Comparison of ENCODE assay signal across 8 mouse cellular contexts in the genomic region with DNA sequence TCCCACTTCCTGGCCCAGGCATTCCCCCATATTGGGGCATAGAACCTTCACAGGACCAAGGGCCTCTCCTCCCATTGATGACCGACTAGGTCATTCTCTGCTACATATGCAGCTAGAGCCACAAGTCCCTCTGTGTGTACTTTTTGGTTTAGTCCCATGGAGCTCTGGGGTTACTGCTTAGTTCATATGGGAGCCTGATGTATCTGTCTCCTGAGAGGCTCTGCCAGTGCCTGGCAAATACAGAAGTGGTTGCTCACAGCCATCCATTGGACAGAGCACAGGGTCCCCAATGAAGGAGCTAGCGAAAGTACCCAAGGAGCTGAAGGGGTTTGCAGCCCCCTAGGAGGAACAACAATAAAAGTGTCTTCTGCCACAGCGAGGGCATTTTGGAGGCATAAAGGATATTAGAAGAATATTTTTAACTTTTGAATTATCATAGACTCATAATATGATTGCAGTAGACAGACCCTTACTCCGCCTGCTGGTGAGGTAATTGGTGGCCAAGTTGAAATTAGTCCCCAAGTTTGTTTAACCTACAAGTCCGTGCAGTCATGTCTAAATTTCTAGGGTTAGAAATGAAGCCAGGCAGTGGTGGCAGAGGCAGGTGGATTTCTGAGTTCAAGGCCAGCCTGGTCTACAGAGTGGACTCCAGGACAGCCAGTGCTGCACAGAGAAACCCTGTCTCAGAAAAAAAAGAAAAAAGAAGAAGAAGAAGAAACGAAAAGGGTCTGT.
A peak's percentile ranks its signal among the peaks of the same experiment; 100 is the strongest.
DNase-seq lines count a peak whose midpoint lies in the region; ATAC-seq and TF ChIP-seq lines count a peak whose summit lies in the region.
"Not testable (repeated sequence)": the region's sequence is repeated elsewhere in the genome, so short reads cannot be mapped to it uniquely, and the experiment has no call there.

No protein-coding gene starts in this region.

- TF ChIP-seq CTCF in Patski (IDR thresholded peaks at IDR 0.05), result peak; percentile 25
- TF ChIP-seq CTCF in intestine, postnatal 0 days (IDR thresholded peaks at IDR 0.05; ENCODE audit: low read depth), result peak; percentile 44
- TF ChIP-seq CTCF in liver, postnatal 0 days (IDR thresholded peaks at IDR 0.05; ENCODE audit: low read depth), result peak; percentile 29; the same call in 1 of the 2 replicates
- TF ChIP-seq CTCF in stomach, postnatal 0 days (IDR thresholded peaks at IDR 0.05; ENCODE audit: low read depth), result peak; percentile 55

- 88% methylated on average over 6 of the region's 6 CpGs for WGBS in intestine, postnatal 0 days
- WGBS in liver, postnatal 0 days (ENCODE audit: insufficient replicate concordance), result 85% methylated on average over 6 of the region's 6 CpGs
- WGBS in midbrain, embryonic 11.5 days, result 90% methylated on average over 6 of the region's 6 CpGs
- WGBS in stomach, postnatal 0 days, result 85% methylated on average over 6 of the region's 6 CpGs

- H3K36me3 ChIP-seq in intestine, postnatal 0 days (ENCODE audit: control insufficient read depth, insufficient read depth), result peaks cover 84% of the 10 kb centered on the region
- H3K36me3 ChIP-seq in liver, postnatal 0 days (replicated peaks; ENCODE audit: insufficient read depth, low read length), result peaks cover 62% of the 10 kb centered on the region
- not testable (repeated sequence) for H3K36me3 ChIP-seq in midbrain, embryonic 11.5 days (ENCODE audit: control insufficient read depth, insufficient read depth, low read length)
- peaks cover 13% of the 10 kb centered on the region; the same call in 1 of the 2 replicates for H3K36me3 ChIP-seq in stomach, postnatal 0 days (ENCODE audit: control insufficient read depth, insufficient read depth, low read length)

- not testable (repeated sequence) for TF ChIP-seq EP300 in liver, postnatal 0 days (IDR thresholded peaks at IDR 0.05; ENCODE audit: low read depth); stomach, postnatal 0 days (optimal IDR thresholded peaks at IDR 0.05)

- not testable (repeated sequence) for H3K4me2 ChIP-seq in intestine, postnatal 0 days (replicated peaks; ENCODE audit: low read depth); liver, postnatal 0 days (ENCODE audit: low read depth, low read length); midbrain, embryonic 11.5 days; stomach, postnatal 0 days (replicated peaks; ENCODE audit: low read depth)

- POLR2A ChIA-PET in Patski (lab: Charles Lee), result not testable (repeated sequence)

- not testable (repeated sequence) for H3K27me3 ChIP-seq in Patski; intestine, postnatal 0 days (replicated peaks; ENCODE audit: control insufficient read depth, insufficient read depth, low read length); liver, postnatal 0 days (ENCODE audit: insufficient read depth, low read length); midbrain, embryonic 11.5 days (ENCODE audit: control insufficient read depth, insufficient read depth, low read length); stomach, postnatal 0 days (ENCODE audit: control insufficient read depth, insufficient read depth, low read length)

- not testable (repeated sequence) for H3K4me3 ChIP-seq in intestine, postnatal 0 days (ENCODE audit: low read depth, low read length); liver, postnatal 0 days (ENCODE audit: low read depth, low read length); midbrain, embryonic 11.5 days (ENCODE audit: low read depth, low read length); stomach, postnatal 0 days (ENCODE audit: low read depth, low read length)

- CTCF ChIA-PET in Patski (lab: Charles Lee), result not testable (repeated sequence)

- ATAC-seq in Patski; intestine, postnatal 0 days; liver, postnatal 0 days; midbrain, embryonic 11.5 days (ENCODE audit: low FRiP score); stomach, postnatal 0 days (ENCODE audit: low FRiP score, low TSS enrichment): not testable (repeated sequence)

- DNase-seq in B cell, adult 2 months, result peak; percentile 11 to 21
- not testable (repeated sequence) for DNase-seq in Patski (ENCODE audit: low read depth, low spot score); liver, postnatal 0 days; stomach, postnatal 0 days (ENCODE audit: low spot score)
- peak; percentile 11 to 17 for DNase-seq in cerebellum, postnatal 10 days
- peak; percentile 73 for DNase-seq in heart, adult 11 months
- DNase-seq in midbrain, embryonic 11.5 days (ENCODE audit: low spot score, missing footprints), result peak; percentile 70

- H3K9ac ChIP-seq in intestine, postnatal 0 days (ENCODE audit: low read depth, low read length); liver, postnatal 0 days (replicated peaks); midbrain, embryonic 11.5 days (ENCODE audit: low read length); stomach, postnatal 0 days (ENCODE audit: low read length): not testable (repeated sequence)

- in situ Hi-C loops in Patski (cut with MboI; ENCODE audit: low pct_unique_long_range_greater_than_20kb), result not testable (repeated sequence)

- not testable (repeated sequence) for H3K9me3 ChIP-seq in intestine, postnatal 0 days (ENCODE audit: control insufficient read depth); liver, postnatal 0 days (ENCODE audit: low read length); midbrain, embryonic 11.5 days (ENCODE audit: control insufficient read depth, low read length); stomach, postnatal 0 days (ENCODE audit: control insufficient read depth, low read length)

- H3K4me1 ChIP-seq in intestine, postnatal 0 days (replicated peaks; ENCODE audit: control insufficient read depth, insufficient read depth, low read length); liver, postnatal 0 days (ENCODE audit: insufficient read depth); midbrain, embryonic 11.5 days (ENCODE audit: control insufficient read depth, insufficient read depth, low read length); stomach, postnatal 0 days (replicated peaks; ENCODE audit: control insufficient read depth, insufficient read depth): not testable (repeated sequence)

- H3K27ac ChIP-seq in intestine, postnatal 0 days (ENCODE audit: low read depth, low read length); liver, postnatal 0 days (ENCODE audit: low read depth); midbrain, embryonic 11.5 days (ENCODE audit: low read depth, low read length); stomach, postnatal 0 days (replicated peaks): not testable (repeated sequence)
